ENCODE assay signal across 8 mouse cellular contexts in the genomic region with DNA sequence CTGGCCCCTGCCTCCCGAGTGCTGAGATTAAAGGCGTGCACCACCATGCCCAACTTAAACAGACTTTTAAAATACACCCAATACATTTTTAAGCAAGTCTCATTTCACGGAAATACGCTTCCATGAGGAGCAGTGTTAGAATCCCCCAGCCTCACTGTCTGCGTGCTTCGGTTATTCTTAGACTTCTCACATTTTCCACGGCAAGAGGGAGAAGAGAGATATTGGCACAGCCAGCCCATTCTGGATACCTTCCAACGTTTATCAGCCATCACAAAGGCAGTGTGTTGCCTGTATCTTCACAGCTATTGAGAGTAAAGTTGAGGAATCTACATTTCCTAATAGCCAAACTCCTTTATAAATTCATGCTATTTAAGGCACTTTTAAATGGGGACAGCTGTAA. TPM values are rescaled to one million over a fixed set of nuclear protein-coding genes. Genes with fewer than 3 reads are reported as not detected.
A peak's percentile ranks its signal among the peaks of the same experiment; 100 is the strongest.
DNase-seq lines count a peak whose midpoint lies in the region; ATAC-seq and TF ChIP-seq lines count a peak whose summit lies in the region.

No protein-coding gene starts in this region.

- H3K9ac ChIP-seq in lung, embryonic 15.5 days: no peak overlapping the region
- H3K9ac ChIP-seq in heart, embryonic 16.5 days (ENCODE audit: low read length): peak overlapping the region; percentile 49
- no peak overlapping the region for H3K9ac ChIP-seq in midbrain, postnatal 0 days (replicated peaks; ENCODE audit: low read length, poor library complexity, severe bottlenecking)

- peaks cover 57% of the 10 kb centered on the region for H3K4me1 ChIP-seq in lung, embryonic 15.5 days
- peaks cover 84% of the 10 kb centered on the region for H3K4me1 ChIP-seq in heart, embryonic 16.5 days (ENCODE audit: control insufficient read depth, insufficient read depth, low read length)
- H3K4me1 ChIP-seq in midbrain, postnatal 0 days (ENCODE audit: insufficient read depth, low read length): peaks cover 19% of the 10 kb centered on the region

- no peaks in the 10 kb centered on the region for H3K27me3 ChIP-seq in lung, embryonic 15.5 days
- H3K27me3 ChIP-seq in heart, embryonic 16.5 days (ENCODE audit: control insufficient read depth, insufficient read depth, low read length): no peaks in the 10 kb centered on the region
- no peaks in the 10 kb centered on the region for H3K27me3 ChIP-seq in midbrain, postnatal 0 days (ENCODE audit: insufficient read depth, low read length)

- no peak overlapping the region for H3K4me3 ChIP-seq in lung, embryonic 15.5 days
- H3K4me3 ChIP-seq in heart, embryonic 16.5 days (ENCODE audit: low read length): peak overlapping the region; percentile 31
- no peak overlapping the region for H3K4me3 ChIP-seq in midbrain, postnatal 0 days (ENCODE audit: low read depth, low read length)

- H3K27ac ChIP-seq in lung, embryonic 15.5 days: peak overlapping the region; percentile 63
- H3K27ac ChIP-seq in heart, embryonic 16.5 days (ENCODE audit: low read length): peak overlapping the region; percentile 100
- no peak overlapping the region for H3K27ac ChIP-seq in midbrain, postnatal 0 days (ENCODE audit: low read depth, low read length)

- H3K4me2 ChIP-seq in lung, embryonic 15.5 days: peak overlapping the region; percentile 20; the same call in 1 of the 2 replicates
- H3K4me2 ChIP-seq in heart, embryonic 16.5 days (ENCODE audit: low read depth, low read length): peak overlapping the region; percentile 88
- no peak overlapping the region for H3K4me2 ChIP-seq in midbrain, postnatal 0 days (ENCODE audit: low read depth, low read length, poor library complexity, severe bottlenecking)

- no peak for TF ChIP-seq CTCF in midbrain, postnatal 0 days (IDR thresholded peaks at IDR 0.05)

- 15% methylated on average over 8 of the region's 8 CpGs for WGBS in lung, embryonic 15.5 days
- 11% methylated on average over 8 of the region's 8 CpGs for WGBS in heart, embryonic 16.5 days
- whole genome bisulfite sequencing in midbrain, postnatal 0 days: 49% methylated on average over 8 of the region's 8 CpGs

- peak; percentile 81 for DNase-seq in cerebellum, adult 9-10 months
- DNase-seq in cerebellum, postnatal 4 days (ENCODE audit: low spot score in 2 of 2): no peak
- no peak for DNase-seq in lung, postnatal 25 days (ENCODE audit: low spot score)
- DNase-seq in midbrain, postnatal 0 days (ENCODE audit: low spot score): peak; percentile 66
- DNase-seq in retina, embryonic 14.5 days (ENCODE audit: low spot score): no peak
- no peak for DNase-seq in thymus, postnatal 25 days

- peaks cover 32% of the 10 kb centered on the region for H3K36me3 ChIP-seq in lung, embryonic 15.5 days
- H3K36me3 ChIP-seq in heart, embryonic 16.5 days (ENCODE audit: control insufficient read depth, insufficient read depth): peaks cover 29% of the 10 kb centered on the region
- H3K36me3 ChIP-seq in midbrain, postnatal 0 days (ENCODE audit: insufficient read depth, low read length): peaks cover 26% of the 10 kb centered on the region

- no peaks in the 10 kb centered on the region for H3K9me3 ChIP-seq in lung, embryonic 15.5 days
- no peaks in the 10 kb centered on the region for H3K9me3 ChIP-seq in heart, embryonic 16.5 days (replicated peaks; ENCODE audit: control insufficient read depth, low read length)
- no peaks in the 10 kb centered on the region for H3K9me3 ChIP-seq in midbrain, postnatal 0 days (ENCODE audit: low read length)

- peak; percentile 3; the same call in 1 of the 2 replicates for ATAC-seq in lung, embryonic 15.5 days (ENCODE audit: borderline replicate concordance, extremely low read depth, low FRiP score, low TSS enrichment)
- ATAC-seq in heart, embryonic 16.5 days (replicated peaks; ENCODE audit: extremely low read depth, insufficient read depth, low FRiP score): 0 out of 2 replicates have a peak, but pooled peaks have one; percentile 26
- no peak for ATAC-seq in midbrain, postnatal 0 days (ENCODE audit: low FRiP score)

RNA-seq across cellular contexts. Expression of a gene that starts 7.8 kb away (rescaled TPM):
- 99.7 and 117 TPM in 2 replicates for polyA plus RNA-seq in lung, embryonic 15.5 days (2015; fragmentation: Nextera tagmentation; extraction: Ambion mirVana)
- 328 and 335 TPM in 2 replicates for polyA plus RNA-seq in heart, embryonic 16.5 days (2015; fragmentation: Nextera tagmentation; extraction: Ambion mirVana)
- total RNA-seq in midbrain, postnatal 0 days (2014; rRNA removed): 211 and 235 TPM in 2 replicates
- 54.7 and 56.7 TPM in 2 replicates for polyA plus RNA-seq in midbrain, postnatal 0 days (2015; fragmentation: Nextera tagmentation; extraction: Ambion mirVana)

Comparison
In these comparisons a context has a peak if more than half of its experiments do, and no peak if none do; other contexts are left out.
1. DNase-seq: peak in cerebellum, adult 9-10 months (single experiment) and midbrain, postnatal 0 days (single experiment); none in cerebellum, postnatal 4 days (0 of 2), lung, postnatal 25 days (single experiment), retina, embryonic 14.5 days (single experiment) and thymus, postnatal 25 days (single experiment).